Mouse (Mus musculus): ENCODE measurements around the gene Ptprd. TPM values are rescaled to one million over a fixed set of nuclear protein-coding genes. Genes with fewer than 3 reads are reported as not detected.

Ptprd gene
- polyA plus RNA-seq, 1 experiment: 0.15 TPM

- H3K27ac ChIP-seq (ENCODE audit: insufficient read depth, low read length): no peak overlapping the region
- TF ChIP-seq POLR2A (IDR thresholded peaks at IDR 0.05; ENCODE audit: low read depth, low read length) (no peak), CTCF (IDR thresholded peaks at IDR 0.05; ENCODE audit: extremely low read depth, insufficient read depth, insufficient read length, insufficient replicate concordance) (no peak)
Measured at GRCm38 (mm10) chr4:76175086-76175485, 2036.7 kb downstream of the Ptprd start.

GRCm38 (mm10) chr4:76155750-76156149, 2056.0 kb downstream of the Ptprd start:
- 87% methylated on average over 1 of the region's 1 CpGs for WGBS
- TF ChIP-seq POLR2A (IDR thresholded peaks at IDR 0.05; ENCODE audit: low read depth, low read length): no peak
- no peak for TF ChIP-seq CTCF (IDR thresholded peaks at IDR 0.05; ENCODE audit: extremely low read depth, insufficient read depth, insufficient read length, insufficient replicate concordance)
- no peak overlapping the region for H3K4me3 ChIP-seq (ENCODE audit: extremely low read depth, insufficient read depth, insufficient read length)

More at GRCm38 (mm10) chr4:76175086-76175485, 2036.7 kb downstream of the Ptprd start:
- H3K27me3 ChIP-seq (ENCODE audit: control insufficient read depth, insufficient read depth, low read length): no peaks in the 10 kb centered on the region
- 88% methylated on average over 1 of the region's 1 CpGs for WGBS
- no peaks in the 10 kb centered on the region for H3K36me3 ChIP-seq (ENCODE audit: control insufficient read depth, insufficient read depth, low read length)
- no peak overlapping the region for H3K4me3 ChIP-seq (ENCODE audit: extremely low read depth, insufficient read depth, insufficient read length)
- no peaks in the 10 kb centered on the region for H3K4me1 ChIP-seq (ENCODE audit: control insufficient read depth, insufficient read depth, insufficient read length)
- no peak for DNase-seq (ENCODE audit: low read depth in 1 of 2, low spot score in 2 of 2)

GRCm38 (mm10) chr4:76154190-76154589, 2057.6 kb downstream of the Ptprd start:
- no peak for DNase-seq (ENCODE audit: low read depth in 1 of 2, low spot score in 2 of 2)
- Histone ChIP-seq H3K4me1 (ENCODE audit: control insufficient read depth, insufficient read depth, insufficient read length) (no peaks in the 10 kb centered on the region), H3K27ac (ENCODE audit: insufficient read depth, low read length) (no peak overlapping the region), H3K36me3 (ENCODE audit: control insufficient read depth, insufficient read depth, low read length) (no peaks in the 10 kb centered on the region), H3K27me3 (ENCODE audit: control insufficient read depth, insufficient read depth, low read length) (no peaks in the 10 kb centered on the region), H3K4me3 (ENCODE audit: extremely low read depth, insufficient read depth, insufficient read length) (no peak overlapping the region)
- TF ChIP-seq CTCF (IDR thresholded peaks at IDR 0.05; ENCODE audit: extremely low read depth, insufficient read depth, insufficient read length, insufficient replicate concordance) (no peak), POLR2A (IDR thresholded peaks at IDR 0.05; ENCODE audit: low read depth, low read length) (no peak)
- WGBS: 70% methylated on average over 2 of the region's 2 CpGs

More at GRCm38 (mm10) chr4:76155750-76156149, 2056.0 kb downstream of the Ptprd start:
- no peaks in the 10 kb centered on the region for H3K4me1 ChIP-seq (ENCODE audit: control insufficient read depth, insufficient read depth, insufficient read length)
- no peak overlapping the region for H3K27ac ChIP-seq (ENCODE audit: insufficient read depth, low read length)
- DNase-seq (ENCODE audit: low read depth in 1 of 2, low spot score in 2 of 2): no peak
- H3K27me3 ChIP-seq (ENCODE audit: control insufficient read depth, insufficient read depth, low read length): no peaks in the 10 kb centered on the region
- H3K36me3 ChIP-seq (ENCODE audit: control insufficient read depth, insufficient read depth, low read length): no peaks in the 10 kb centered on the region

GRCm38 (mm10) chr4:76144925-76145324, 2066.8 kb downstream of the Ptprd start:
- Histone ChIP-seq H3K4me3 (ENCODE audit: extremely low read depth, insufficient read depth, insufficient read length) (no peak overlapping the region), H3K36me3 (ENCODE audit: control insufficient read depth, insufficient read depth, low read length) (no peaks in the 10 kb centered on the region), H3K4me1 (ENCODE audit: control insufficient read depth, insufficient read depth, insufficient read length) (no peaks in the 10 kb centered on the region), H3K27me3 (ENCODE audit: control insufficient read depth, insufficient read depth, low read length) (no peaks in the 10 kb centered on the region), H3K27ac (ENCODE audit: insufficient read depth, low read length) (no peak overlapping the region)
- TF ChIP-seq POLR2A (IDR thresholded peaks at IDR 0.05; ENCODE audit: low read depth, low read length): no peak
- no peak for TF ChIP-seq CTCF (IDR thresholded peaks at IDR 0.05; ENCODE audit: extremely low read depth, insufficient read depth, insufficient read length, insufficient replicate concordance)
- WGBS: 88% methylated on average over 4 of the region's 4 CpGs
- no peak for DNase-seq (ENCODE audit: low read depth in 1 of 2, low spot score in 2 of 2)

- H3K27me3 ChIP-seq (ENCODE audit: control insufficient read depth, insufficient read depth, low read length): no peaks in the 10 kb centered on the region
- no peaks in the 10 kb centered on the region for H3K36me3 ChIP-seq (ENCODE audit: control insufficient read depth, insufficient read depth, low read length)
- TF ChIP-seq POLR2A (IDR thresholded peaks at IDR 0.05; ENCODE audit: low read depth, low read length) (no peak), CTCF (IDR thresholded peaks at IDR 0.05; ENCODE audit: extremely low read depth, insufficient read depth, insufficient read length, insufficient replicate concordance) (no peak)
- no peaks in the 10 kb centered on the region for H3K4me1 ChIP-seq (ENCODE audit: control insufficient read depth, insufficient read depth, insufficient read length)
- no peak overlapping the region for H3K4me3 ChIP-seq (ENCODE audit: extremely low read depth, insufficient read depth, insufficient read length)
- no peak for DNase-seq (ENCODE audit: low read depth in 1 of 2, low spot score in 2 of 2)
- H3K27ac ChIP-seq (ENCODE audit: insufficient read depth, low read length): no peak overlapping the region
- 81% methylated on average over 2 of the region's 2 CpGs for WGBS
Measured at GRCm38 (mm10) chr4:76144333-76144732, 2067.4 kb downstream of the Ptprd start.

- no peaks in the 10 kb centered on the region for H3K27me3 ChIP-seq (ENCODE audit: control insufficient read depth, insufficient read depth, low read length)
- no peaks in the 10 kb centered on the region for H3K36me3 ChIP-seq (ENCODE audit: control insufficient read depth, insufficient read depth, low read length)
- TF ChIP-seq CTCF (IDR thresholded peaks at IDR 0.05; ENCODE audit: extremely low read depth, insufficient read depth, insufficient read length, insufficient replicate concordance) (no peak), POLR2A (IDR thresholded peaks at IDR 0.05; ENCODE audit: low read depth, low read length) (no peak)
- H3K27ac ChIP-seq (ENCODE audit: insufficient read depth, low read length): no peak overlapping the region
- H3K4me1 ChIP-seq (ENCODE audit: control insufficient read depth, insufficient read depth, insufficient read length): no peaks in the 10 kb centered on the region
- DNase-seq (ENCODE audit: low read depth in 1 of 2, low spot score in 2 of 2): no peak
- WGBS: 85% methylated on average over 3 of the region's 3 CpGs
- no peak overlapping the region for H3K4me3 ChIP-seq (ENCODE audit: extremely low read depth, insufficient read depth, insufficient read length)
Measured at GRCm38 (mm10) chr4:76137901-76138300, 2073.9 kb downstream of the Ptprd start.

GRCm38 (mm10) chr4:76136625-76137024, 2075.1 kb downstream of the Ptprd start:
- WGBS: 92% methylated on average over 14 of the region's 14 CpGs
- DNase-seq (ENCODE audit: low read depth in 1 of 2, low spot score in 2 of 2): no peak
- Histone ChIP-seq H3K27ac (ENCODE audit: insufficient read depth, low read length) (no peak overlapping the region), H3K36me3 (ENCODE audit: control insufficient read depth, insufficient read depth, low read length) (no peaks in the 10 kb centered on the region), H3K4me1 (ENCODE audit: control insufficient read depth, insufficient read depth, insufficient read length) (no peaks in the 10 kb centered on the region), H3K4me3 (ENCODE audit: extremely low read depth, insufficient read depth, insufficient read length) (no peak overlapping the region), H3K27me3 (ENCODE audit: control insufficient read depth, insufficient read depth, low read length) (no peaks in the 10 kb centered on the region)
- TF ChIP-seq POLR2A (IDR thresholded peaks at IDR 0.05; ENCODE audit: low read depth, low read length) (no peak), CTCF (IDR thresholded peaks at IDR 0.05; ENCODE audit: extremely low read depth, insufficient read depth, insufficient read length, insufficient replicate concordance) (no peak)
